Mouse (Mus musculus) olfactory bulb, adult 2 months (tissue): Measurements from ENCODE around the gene Pik3r1. TPM values are rescaled to one million over a fixed set of nuclear protein-coding genes. Genes with fewer than 3 reads are reported as not detected.

Experiments
- H3K27ac ChIP-seq: fragments of 200-500 bp; 2 replicates; pipeline ENCODE4 v1.5.1; 2012; ENCODE audit warnings: low read depth, low read length; ENCODE audit not compliant: insufficient read depth
- H3K4me1 ChIP-seq: fragments of 200-500 bp; 2 replicates; pipeline ENCODE4 v1.6.1; 2012; ENCODE audit warnings: low read length; ENCODE audit not compliant: control insufficient read depth, insufficient read depth
- H3K4me3 ChIP-seq: fragments of 200-500 bp; 2 replicates; pipeline ENCODE4 v1.5.1; 2012; ENCODE audit warnings: mild to moderate bottlenecking, low read depth, low read length, moderate library complexity; ENCODE audit not compliant: insufficient read depth
- CTCF ChIP-seq: fragments of 200-500 bp; IDR thresholded peaks from 2 replicates; pipeline ENCODE4 v1.5.1; 2012; ENCODE audit warnings: low read depth, mild to moderate bottlenecking, low read length, moderate library complexity; ENCODE audit not compliant: insufficient read depth
- POLR2A ChIP-seq: fragments of 200-500 bp; IDR thresholded peaks from 2 replicates; pipeline ENCODE4 v1.6.1; 2012; ENCODE audit warnings: mild to moderate bottlenecking, low read depth, low read length, moderate library complexity; ENCODE audit not compliant: insufficient read depth
- WGBS: fragments of 180-500 bp; shearing (Covaris S2); methylation state at CpG from one replicate; pipeline ENCODE4 v1.1.7; 2018; 5-methylcytosine and 5-hydroxymethylcytosine counted together
- polyA plus RNA-seq: library from polyadenylated mRNA; stranded (reverse); fragments of >200 nt; gene quantifications from 2 replicates; pipeline ENCODE4 v1.2.4, GENCODE M21; 2012; ENCODE audit warnings: low replicate concordance; ENCODE audit not compliant: missing spikeins, insufficient read depth, insufficient read length

The Pik3r1 gene
- polyA plus RNA-seq, 1 experiment = 139 TPM

DNA sequence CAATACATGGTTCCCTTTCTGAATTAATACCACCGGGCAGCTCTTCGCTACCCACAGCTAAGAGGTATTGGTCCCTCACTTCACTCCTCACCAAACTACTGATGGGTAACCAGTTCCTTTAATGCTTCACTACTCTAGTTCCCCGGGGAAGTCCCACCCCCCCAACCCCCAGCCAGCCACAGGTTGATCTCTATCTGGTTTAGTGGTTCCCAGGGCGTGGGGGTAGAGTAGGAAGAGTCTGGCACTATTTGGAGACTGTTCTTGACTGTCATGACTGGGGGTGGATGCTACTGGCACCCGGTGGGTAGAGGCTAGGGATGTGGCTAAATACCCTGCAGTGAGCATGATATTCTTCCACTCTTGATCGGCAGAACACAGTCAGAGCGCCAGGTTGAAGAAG is 61.6 kb downstream of the Pik3r1 start:
- no peaks in the 10 kb centered on the region for H3K4me1 ChIP-seq
- TF ChIP-seq POLR2A (no peak), CTCF (no peak)
- no peak overlapping the region for H3K27ac ChIP-seq
- H3K4me3 ChIP-seq = no peak overlapping the region
- WGBS = 79% methylated on average over 7 of the region's 7 CpGs

- no peak overlapping the region for H3K4me3 ChIP-seq
- TF ChIP-seq CTCF (no peak), POLR2A (no peak)
- 91% methylated on average over 14 of the region's 14 CpGs for WGBS
- no peak overlapping the region for H3K27ac ChIP-seq
- peaks cover 7% of the 10 kb centered on the region; the same call in 1 of the 2 replicates for H3K4me1 ChIP-seq
Observed at GRCm38 (mm10) chr13:101702096-101702775, 65.8 kb downstream of the Pik3r1 start.

- no peak overlapping the region for H3K4me3 ChIP-seq
- no peak overlapping the region for H3K27ac ChIP-seq
- TF ChIP-seq POLR2A = no peak
- 89% methylated on average over 8 of the region's 8 CpGs for WGBS
- H3K4me1 ChIP-seq = peaks cover 7% of the 10 kb centered on the region; the same call in 1 of the 2 replicates
Observed at GRCm38 (mm10) chr13:101701632-101702031, 66.4 kb downstream of the Pik3r1 start.

DNA sequence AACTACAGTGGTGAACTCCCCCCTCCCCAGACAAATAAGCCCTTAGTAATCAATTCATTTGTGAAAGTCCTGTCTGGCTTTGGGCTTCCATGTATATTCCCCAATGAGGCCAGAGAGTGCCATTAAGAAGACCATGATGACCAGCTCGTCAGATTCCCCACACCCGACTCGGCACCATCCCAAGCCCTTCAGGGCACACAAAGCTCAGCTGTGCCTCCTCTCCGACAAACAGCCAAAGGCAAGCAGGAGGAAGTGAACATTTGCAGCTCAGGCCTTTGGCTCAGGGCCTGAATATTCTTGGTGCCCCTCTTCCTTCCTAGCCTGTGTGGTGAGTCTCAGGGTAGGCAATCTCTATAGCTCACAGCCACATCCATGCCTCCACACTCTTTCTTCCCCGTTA is 68.3 kb downstream of the Pik3r1 start:
- TF ChIP-seq CTCF (no peak), POLR2A (no peak)
- no peak overlapping the region for H3K27ac ChIP-seq
- 65% methylated on average over 5 of the region's 5 CpGs for WGBS
- H3K4me3 ChIP-seq = no peak overlapping the region
- H3K4me1 ChIP-seq = peaks cover 16% of the 10 kb centered on the region

- Histone ChIP-seq H3K4me3 (no peak overlapping the region), H3K27ac (no peak overlapping the region), H3K4me1 (peaks cover 22% of the 10 kb centered on the region)
- 83% methylated on average over 5 of the region's 5 CpGs for WGBS
- no peak for TF ChIP-seq CTCF
- no peak for TF ChIP-seq POLR2A
Observed at GRCm38 (mm10) chr13:101697966-101698365, 70.1 kb downstream of the Pik3r1 start.

GRCm38 (mm10) chr13:101697461-101697860 is 70.6 kb downstream of the Pik3r1 start:
- no peak for TF ChIP-seq POLR2A
- TF ChIP-seq CTCF = no peak
- Histone ChIP-seq H3K4me3 (no peak overlapping the region), H3K4me1 (peaks cover 22% of the 10 kb centered on the region), H3K27ac (no peak overlapping the region)
- 63% methylated on average over 5 of the region's 5 CpGs for WGBS

- 66% methylated on average over 7 of the region's 7 CpGs for WGBS
- TF ChIP-seq POLR2A = no peak
- TF ChIP-seq CTCF = no peak
- no peak overlapping the region for H3K4me3 ChIP-seq
- H3K4me1 ChIP-seq = peaks cover 24% of the 10 kb centered on the region
- H3K27ac ChIP-seq = no peak overlapping the region
Observed at GRCm38 (mm10) chr13:101696827-101697226, 71.2 kb downstream of the Pik3r1 start.

- H3K4me3 ChIP-seq = no peak overlapping the region
- no peak overlapping the region for H3K27ac ChIP-seq
- peaks cover 24% of the 10 kb centered on the region for H3K4me1 ChIP-seq
- TF ChIP-seq CTCF (0 out of 2 replicates have a peak, but pooled peaks have one; percentile 10), POLR2A (no peak)
- WGBS = 38% methylated on average over 3 of the region's 3 CpGs
Observed at GRCm38 (mm10) chr13:101696316-101696715, 71.7 kb downstream of the Pik3r1 start.

GRCm38 (mm10) chr13:101695876-101696275 is 72.1 kb downstream of the Pik3r1 start:
- WGBS = 3% methylated on average over 7 of the region's 7 CpGs
- H3K27ac ChIP-seq = no peak overlapping the region
- H3K4me3 ChIP-seq = no peak overlapping the region
- TF ChIP-seq POLR2A (no peak), CTCF (no peak)
- peaks cover 26% of the 10 kb centered on the region for H3K4me1 ChIP-seq

DNA sequence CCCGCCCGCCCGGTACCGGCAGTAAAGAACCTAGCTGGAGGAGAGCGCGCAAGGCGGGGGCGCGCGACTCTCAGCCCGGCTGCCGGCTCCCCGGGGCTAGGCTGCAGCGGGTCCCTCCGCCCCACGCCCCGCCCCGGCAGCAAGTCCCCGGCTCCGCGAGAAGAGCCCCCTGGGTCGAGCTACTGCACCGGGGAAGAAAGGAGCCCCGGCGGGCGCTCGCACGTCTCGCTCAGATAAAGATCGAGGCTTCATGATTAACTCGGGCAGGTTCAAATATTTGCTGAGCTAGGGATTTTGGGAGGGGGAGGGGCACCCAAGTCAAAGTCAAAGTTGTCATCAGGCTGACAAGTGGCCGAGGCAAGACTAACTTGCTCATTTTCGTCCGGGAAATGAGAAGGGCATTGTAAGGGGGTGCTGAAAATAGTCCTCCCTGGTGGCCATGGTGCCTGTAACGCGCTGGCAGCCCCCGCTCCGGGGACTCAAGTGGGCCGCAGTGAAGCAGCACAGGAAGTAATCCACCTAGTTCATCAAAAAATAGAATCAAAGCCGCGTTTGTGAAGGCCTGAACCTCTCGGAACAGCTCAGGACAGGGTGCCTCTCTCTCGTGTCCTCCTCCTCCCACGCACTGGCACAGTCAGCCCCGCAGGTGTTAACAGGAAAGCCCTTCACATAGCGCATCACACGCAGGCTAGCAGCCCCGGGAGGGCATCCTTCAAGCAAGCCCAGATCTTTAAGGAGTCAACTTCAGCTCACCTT is 73.3 kb downstream of the Pik3r1 start:
- Histone ChIP-seq H3K27ac (peak overlapping the region; percentile 55; the same call in 1 of the 2 replicates), H3K4me3 (peak overlapping the region; percentile 51), H3K4me1 (peaks cover 27% of the 10 kb centered on the region)
- 2% methylated on average over 48 of the region's 48 CpGs for WGBS
- TF ChIP-seq POLR2A (no peak), CTCF (no peak)
